Comparison of ENCODE assay signal across 22 mouse cellular contexts in genomic region chr4:4782882-4783685, GRCm38 (mm10). TPM values are rescaled to one million over a fixed set of nuclear protein-coding genes. Genes with fewer than 3 reads are reported as not detected.
DNase-seq lines count a peak whose midpoint lies in the region; ATAC-seq and TF ChIP-seq lines count a peak whose summit lies in the region.
"Had no signal": no experiment of that assay in that cellular context is flagged by ENCODE, and none has a peak within 500 bp of the region (broad histone marks: within the 10 kb centered on the region; RNA-seq: fewer than 3 reads in every experiment).

No protein-coding gene starts in this region.

- H3K9me3 ChIP-seq in stomach, embryonic 14.5 days (ENCODE audit: control insufficient read depth, low read depth, low read length) = 0 out of 2 replicates have a peak, but pooled peaks cover 8% of the 10 kb centered on the region
- peaks cover 3% of the 10 kb centered on the region; the same call in 1 of the 2 replicates for H3K9me3 ChIP-seq in stomach, postnatal 0 days (ENCODE audit: control insufficient read depth, low read length)
- H3K9me3 ChIP-seq in erythroblast, embryonic 14.5 days (ENCODE audit: control insufficient read depth, low read length) = peaks cover 6% of the 10 kb centered on the region
- H3K9me3 ChIP-seq in liver, embryonic 14.5 days (ENCODE audit: control insufficient read depth, low read length) = no peaks in the 10 kb centered on the region
- 0 out of 2 replicates have a peak, but pooled peaks cover 13% of the 10 kb centered on the region for H3K9me3 ChIP-seq in stomach, embryonic 16.5 days (replicated peaks; ENCODE audit: control insufficient read depth, low read length)
- peaks cover 32% of the 10 kb centered on the region for H3K9me3 ChIP-seq in midbrain, embryonic 10.5 days (replicated peaks)
- peaks cover 23% of the 10 kb centered on the region for H3K9me3 ChIP-seq in embryonic facial prominence, embryonic 10.5 days
- H3K9me3 ChIP-seq: limb, embryonic 15.5 days; neural tube, embryonic 15.5 days had no signal

- WGBS in stomach, embryonic 14.5 days = 94% methylated on average over 4 of the region's 4 CpGs
- WGBS in stomach, postnatal 0 days = 88% methylated on average over 4 of the region's 4 CpGs
- WGBS in liver, embryonic 14.5 days (ENCODE audit: insufficient replicate concordance) = 50% methylated on average over 4 of the region's 4 CpGs
- WGBS in stomach, embryonic 16.5 days = 88% methylated on average over 4 of the region's 4 CpGs
- 97% methylated on average over 4 of the region's 4 CpGs for WGBS in midbrain, embryonic 10.5 days
- WGBS in embryonic facial prominence, embryonic 10.5 days = 91% methylated on average over 4 of the region's 4 CpGs

- TF ChIP-seq EP300 in stomach, postnatal 0 days (optimal IDR thresholded peaks at IDR 0.05) = no peak
- TF ChIP-seq EP300 in liver, embryonic 14.5 days (IDR thresholded peaks at IDR 0.05; ENCODE audit: low read depth) = no peak; the same call in 1 of the 2 replicates

- H3K4me3 ChIP-seq in stomach, embryonic 14.5 days (ENCODE audit: low read depth, low read length) = no peak overlapping the region
- no peak overlapping the region for H3K4me3 ChIP-seq in stomach, postnatal 0 days (ENCODE audit: low read depth, low read length)
- H3K4me3 ChIP-seq in erythroblast, embryonic 14.5 days (replicated peaks) = peak overlapping the region; percentile 43
- H3K4me3 ChIP-seq in liver, embryonic 14.5 days (ENCODE audit: insufficient read depth in 1 of 2, low read depth in 2 of 2, low read length in 2 of 2) = 0 out of 4 replicates have a peak overlapping the region, but pooled peaks of 1 of the 2 experiments have one; percentile 13
- H3K4me3 ChIP-seq in stomach, embryonic 16.5 days (replicated peaks; ENCODE audit: low read length) = no peak overlapping the region
- H3K4me3 ChIP-seq in midbrain, embryonic 10.5 days = no peak overlapping the region
- no peak overlapping the region for H3K4me3 ChIP-seq in embryonic facial prominence, embryonic 10.5 days
- H3K4me3 ChIP-seq: forebrain, embryonic 12.5 days; heart, adult 2 months; limb, embryonic 15.5 days; myocyte; neural tube, embryonic 15.5 days had no signal

- H3K27me3 ChIP-seq in stomach, embryonic 14.5 days (ENCODE audit: control insufficient read depth, insufficient read depth, low read length) = no peaks in the 10 kb centered on the region
- no peaks in the 10 kb centered on the region for H3K27me3 ChIP-seq in stomach, postnatal 0 days (ENCODE audit: control insufficient read depth, insufficient read depth, low read length)
- H3K27me3 ChIP-seq in erythroblast, embryonic 14.5 days (ENCODE audit: control insufficient read depth) = no peaks in the 10 kb centered on the region
- H3K27me3 ChIP-seq in liver, embryonic 14.5 days (ENCODE audit: control insufficient read depth, insufficient read depth, low read length) = no peaks in the 10 kb centered on the region
- no peaks in the 10 kb centered on the region for H3K27me3 ChIP-seq in stomach, embryonic 16.5 days (ENCODE audit: control insufficient read depth, insufficient read depth, low read length)
- no peaks in the 10 kb centered on the region for H3K27me3 ChIP-seq in midbrain, embryonic 10.5 days (ENCODE audit: low read depth, poor library complexity, severe bottlenecking)
- no peaks in the 10 kb centered on the region for H3K27me3 ChIP-seq in embryonic facial prominence, embryonic 10.5 days (replicated peaks; ENCODE audit: low read depth, poor library complexity, severe bottlenecking)
- H3K27me3 ChIP-seq: forebrain, embryonic 12.5 days; limb, embryonic 15.5 days; neural tube, embryonic 15.5 days had no signal

- no peak overlapping the region for H3K27ac ChIP-seq in stomach, embryonic 14.5 days (ENCODE audit: low read length)
- no peak overlapping the region for H3K27ac ChIP-seq in stomach, postnatal 0 days (replicated peaks)
- H3K27ac ChIP-seq in liver, embryonic 14.5 days = peak overlapping the region; percentile 76
- no peak overlapping the region for H3K27ac ChIP-seq in stomach, embryonic 16.5 days (ENCODE audit: low read length)
- H3K27ac ChIP-seq in midbrain, embryonic 10.5 days (replicated peaks) = no peak overlapping the region
- no peak overlapping the region for H3K27ac ChIP-seq in embryonic facial prominence, embryonic 10.5 days (replicated peaks)
- H3K27ac ChIP-seq: forebrain, embryonic 12.5 days; heart, adult 2 months; limb, embryonic 15.5 days; neural tube, embryonic 15.5 days had no signal

- H3K9ac ChIP-seq in stomach, embryonic 14.5 days (replicated peaks; ENCODE audit: low read depth, low read length) = no peak overlapping the region
- H3K9ac ChIP-seq in stomach, postnatal 0 days (ENCODE audit: low read length) = no peak overlapping the region
- peak overlapping the region; percentile 52 for H3K9ac ChIP-seq in liver, embryonic 14.5 days (replicated peaks)
- no peak overlapping the region for H3K9ac ChIP-seq in stomach, embryonic 16.5 days (ENCODE audit: low read length)
- H3K9ac ChIP-seq: forebrain, embryonic 12.5 days; limb, embryonic 15.5 days; neural tube, embryonic 15.5 days had no signal

- no peaks in the 10 kb centered on the region for H3K4me1 ChIP-seq in stomach, embryonic 14.5 days (ENCODE audit: control insufficient read depth, insufficient read depth, low read length)
- no peaks in the 10 kb centered on the region for H3K4me1 ChIP-seq in stomach, postnatal 0 days (replicated peaks; ENCODE audit: control insufficient read depth, insufficient read depth)
- H3K4me1 ChIP-seq in erythroblast, embryonic 14.5 days (ENCODE audit: control insufficient read depth) = peaks cover 52% of the 10 kb centered on the region
- peaks cover 14 to 20% of the 10 kb centered on the region in 2 experiments for H3K4me1 ChIP-seq in liver, embryonic 14.5 days (replicated peaks; ENCODE audit: control insufficient read depth in 2 of 2, insufficient read depth in 2 of 2, low read length in 1 of 2)
- H3K4me1 ChIP-seq in stomach, embryonic 16.5 days (ENCODE audit: control insufficient read depth, insufficient read depth, low read length) = no peaks in the 10 kb centered on the region
- H3K4me1 ChIP-seq in midbrain, embryonic 10.5 days = no peaks in the 10 kb centered on the region
- no peaks in the 10 kb centered on the region for H3K4me1 ChIP-seq in embryonic facial prominence, embryonic 10.5 days
- H3K4me1 ChIP-seq: forebrain, embryonic 12.5 days; limb, embryonic 15.5 days; neural tube, embryonic 15.5 days had no signal

- ATAC-seq in stomach, embryonic 14.5 days (ENCODE audit: insufficient number of reproducible peaks, insufficient read depth, low FRiP score, low read depth) = peak; percentile 69; the same call in 1 of the 2 replicates
- no peak for ATAC-seq in stomach, postnatal 0 days (ENCODE audit: low FRiP score, low TSS enrichment)
- peak; percentile 100 for ATAC-seq in liver, embryonic 14.5 days (ENCODE audit: insufficient read depth)
- 0 out of 2 replicates have a peak, but pooled peaks have one; percentile 33 for ATAC-seq in stomach, embryonic 16.5 days (ENCODE audit: insufficient read depth, low FRiP score)
- ATAC-seq: hindbrain, embryonic 16.5 days; lung, postnatal 0 days had no signal

- no peak for DNase-seq in stomach, postnatal 0 days (ENCODE audit: low spot score)
- DNase-seq in liver, embryonic 14.5 days (ENCODE audit: low read depth in 3 of 3, low spot score in 3 of 3) = peak; percentile 49 to 59 (median 51)
- no peak for DNase-seq in midbrain, embryonic 10.5 days (ENCODE audit: low spot score)
- DNase-seq in embryonic facial prominence, embryonic 10.5 days (ENCODE audit: low spot score) = no peak
- DNase-seq in heart, adult 9 months (ENCODE audit: low spot score in 2 of 2) = no peak
- DNase-seq: B cell, adult 2 months; cerebellum, adult 9-10 months; heart, adult 2 months; kidney, adult 2 months; kidney, postnatal 14 days; midbrain, embryonic 14.5 days; right cerebral cortex, postnatal 4 days; thymus, postnatal 14 days had no signal

- no peak for TF ChIP-seq CTCF in stomach, postnatal 0 days (IDR thresholded peaks at IDR 0.05; ENCODE audit: low read depth)
- peak; percentile 19; the same call in 1 of the 2 replicates for TF ChIP-seq CTCF in liver, embryonic 14.5 days (IDR thresholded peaks at IDR 0.05; ENCODE audit: low read depth)

- no peak overlapping the region for H3K4me2 ChIP-seq in stomach, embryonic 14.5 days (replicated peaks; ENCODE audit: low read depth, low read length)
- no peak overlapping the region for H3K4me2 ChIP-seq in stomach, postnatal 0 days (replicated peaks; ENCODE audit: low read depth)
- peak overlapping the region; percentile 68 for H3K4me2 ChIP-seq in liver, embryonic 14.5 days (ENCODE audit: low read depth)
- no peak overlapping the region for H3K4me2 ChIP-seq in stomach, embryonic 16.5 days (ENCODE audit: low read depth, low read length)
- H3K4me2 ChIP-seq: forebrain, embryonic 12.5 days; limb, embryonic 15.5 days; neural tube, embryonic 15.5 days had no signal

- peaks cover 8% of the 10 kb centered on the region for H3K36me3 ChIP-seq in stomach, embryonic 14.5 days (ENCODE audit: control insufficient read depth, insufficient read depth, low read length)
- H3K36me3 ChIP-seq in stomach, postnatal 0 days (ENCODE audit: control insufficient read depth, insufficient read depth, low read length) = no peaks in the 10 kb centered on the region
- H3K36me3 ChIP-seq in erythroblast, embryonic 14.5 days (ENCODE audit: control insufficient read depth) = peaks cover 58% of the 10 kb centered on the region
- peaks cover 7% of the 10 kb centered on the region; the same call in 1 of the 2 replicates for H3K36me3 ChIP-seq in liver, embryonic 14.5 days (replicated peaks; ENCODE audit: control insufficient read depth, insufficient read depth, low read depth)
- H3K36me3 ChIP-seq in stomach, embryonic 16.5 days (ENCODE audit: control insufficient read depth, insufficient read depth, low read length) = peaks cover 9% of the 10 kb centered on the region
- peaks cover 73% of the 10 kb centered on the region for H3K36me3 ChIP-seq in midbrain, embryonic 10.5 days
- peaks cover 64% of the 10 kb centered on the region for H3K36me3 ChIP-seq in embryonic facial prominence, embryonic 10.5 days (replicated peaks)

RNA-seq across cellular contexts. Expression of gene Impad1, which starts 10.1 kb away (rescaled TPM):
- 60.6 and 65.7 TPM in 2 replicates for polyA plus RNA-seq in stomach, embryonic 14.5 days (2014; fragmentation: Nextera tagmentation; extraction: Ambion mirVana)
- polyA plus RNA-seq in stomach, postnatal 0 days (2015; fragmentation: Nextera tagmentation; extraction: Ambion mirVana) = 23.5 and 23.6 TPM in 2 replicates
- polyA plus RNA-seq in erythroblast, embryonic 14.5 days (2012) = 0.12 and 0.18 TPM in 2 replicates
- 3.6 and 4.6 TPM in 2 replicates for polyA plus RNA-seq in liver, embryonic 14.5 days (2012; rRNA removed)
- polyA plus RNA-seq in liver, embryonic 14.5 days (2014; fragmentation: Nextera tagmentation; extraction: Ambion mirVana) = 7.1 and 7.9 TPM in 2 replicates
- 28.8 and 34.6 TPM in 2 replicates for polyA plus RNA-seq in stomach, embryonic 16.5 days (2015; fragmentation: Nextera tagmentation; extraction: Ambion mirVana)
- polyA plus RNA-seq in midbrain, embryonic 10.5 days (2016; fragmentation: Nextera tagmentation; extraction: Ambion mirVana) = 31.5 and 31.7 TPM in 2 replicates
- 34.0 and 34.5 TPM in 2 replicates for polyA plus RNA-seq in embryonic facial prominence, embryonic 10.5 days (2016; fragmentation: Nextera tagmentation; extraction: Ambion mirVana)

Comparison
In these comparisons a context has a peak if more than half of its experiments do, and no peak if none do; other contexts are left out.
1. DNase-seq: peak in liver, embryonic 14.5 days (3 of 3); none in stomach, postnatal 0 days (single experiment), midbrain, embryonic 10.5 days (single experiment), embryonic facial prominence, embryonic 10.5 days (single experiment) and heart, adult 9 months (0 of 2).